Mouse (Mus musculus): ENCODE data around the gene Fam135a.

Fam135a gene

DNA sequence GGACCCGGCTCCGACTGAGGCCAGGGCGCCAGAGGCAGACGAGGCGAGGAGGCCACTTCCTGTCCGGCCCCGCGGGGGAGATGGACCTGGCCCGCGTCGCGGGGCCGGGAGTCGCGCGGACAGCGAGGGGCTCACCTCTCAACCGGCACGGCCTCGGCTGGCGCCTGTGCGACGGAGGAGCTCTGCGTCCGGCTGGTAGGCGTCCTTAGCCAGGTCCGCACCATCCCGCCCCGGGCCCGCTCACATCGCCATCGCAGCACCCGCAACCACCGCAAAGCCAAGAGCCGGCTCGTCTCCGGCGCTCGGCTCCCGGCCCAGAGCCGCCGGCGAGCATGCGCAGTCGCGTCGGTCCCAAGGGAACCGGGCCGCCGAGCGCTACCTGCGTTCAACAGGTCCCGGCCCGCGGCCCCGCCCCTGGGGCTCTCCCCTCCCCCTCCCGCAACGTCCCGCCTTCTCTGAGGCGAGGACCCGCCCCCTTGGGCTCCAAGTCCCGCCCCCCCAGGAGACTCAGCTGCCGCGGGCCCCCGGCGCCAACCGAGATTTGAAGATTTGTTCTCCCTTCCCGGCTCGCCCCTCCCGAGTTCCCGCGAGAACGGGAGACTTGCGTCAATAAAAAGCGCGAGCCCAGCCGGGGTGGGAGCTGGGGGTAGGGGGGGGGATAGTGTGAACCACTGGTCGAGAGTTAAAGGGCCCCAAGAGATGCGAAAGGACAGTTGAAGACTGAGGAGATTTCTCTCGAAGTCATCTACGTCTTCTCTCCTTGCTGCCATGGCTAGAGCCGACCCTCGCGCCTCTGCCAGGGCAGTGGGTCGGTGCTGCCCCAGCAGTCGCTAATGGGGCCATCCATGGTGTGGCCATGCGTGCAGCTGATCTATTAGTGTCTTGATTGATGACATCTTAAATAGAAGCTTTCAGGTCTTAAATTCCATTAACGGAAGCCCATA lies at the start of gene Fam135a:
Gene Fam135a, minus strand, starts transcription at position 416 of the 944 bp plus-strand sequence.
- in situ Hi-C loops (cut with MboI; ENCODE audit: low pct_unique_long_range_greater_than_20kb in 1 of 2, low sequenced_read_pairs in 2 of 2, unreplicated experiment in 1 of 2) = no loop called here

- in situ Hi-C loops (cut with MboI; ENCODE audit: low pct_unique_long_range_greater_than_20kb in 1 of 2, low sequenced_read_pairs in 2 of 2, unreplicated experiment in 1 of 2) = no loop called here
Measured at GRCm38 (mm10) chr1:24143504-24143903, 43.4 kb upstream of the Fam135a start.

DNA sequence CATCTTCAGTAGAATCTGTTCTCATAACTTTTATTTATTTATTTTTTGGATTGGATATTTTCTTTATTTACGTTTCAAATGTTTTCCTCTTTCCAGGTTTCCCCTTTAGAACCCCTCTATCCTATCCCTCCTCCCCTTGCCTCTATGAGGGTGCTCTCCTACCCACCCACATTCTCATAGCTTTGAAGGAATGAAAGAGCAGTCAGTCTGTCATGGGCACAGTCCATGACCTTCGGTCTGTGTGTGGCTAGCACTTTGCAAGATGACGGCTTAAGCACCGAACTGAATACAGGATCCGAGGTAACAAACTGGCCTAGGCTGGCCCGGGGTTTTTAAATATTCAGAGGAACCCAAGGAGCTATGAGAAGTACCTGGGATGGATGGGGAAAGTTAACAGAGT lies 40.4 kb upstream of the Fam135a start:
- in situ Hi-C loops (cut with MboI; ENCODE audit: low pct_unique_long_range_greater_than_20kb in 1 of 2, low sequenced_read_pairs in 2 of 2, unreplicated experiment in 1 of 2) = no loop called here

DNA sequence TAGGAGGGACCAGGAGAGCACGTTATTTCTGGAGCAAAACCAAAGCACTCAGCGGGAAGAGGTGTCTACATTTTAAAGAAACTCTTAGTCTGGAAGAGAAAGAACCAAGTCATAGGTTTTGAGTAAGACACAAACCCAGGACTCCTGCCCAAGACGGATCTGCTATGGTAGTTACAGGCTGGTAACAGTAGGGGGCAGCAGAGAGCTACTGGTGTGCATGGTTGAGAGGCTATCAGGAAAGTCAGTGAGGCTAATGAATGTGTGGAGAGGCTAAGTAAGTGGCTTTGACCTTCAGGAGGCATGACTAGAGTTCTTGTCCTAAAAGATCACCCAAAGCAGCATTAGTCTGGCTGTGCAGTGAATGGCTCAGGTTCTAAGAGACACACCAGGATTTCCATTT lies 37.0 kb upstream of the Fam135a start:
- in situ Hi-C loops (cut with MboI; ENCODE audit: low pct_unique_long_range_greater_than_20kb in 1 of 2, low sequenced_read_pairs in 2 of 2, unreplicated experiment in 1 of 2) = no loop called here

- in situ Hi-C loops (cut with MboI; ENCODE audit: low pct_unique_long_range_greater_than_20kb in 1 of 2, low sequenced_read_pairs in 2 of 2, unreplicated experiment in 1 of 2) = no loop called here
Measured at GRCm38 (mm10) chr1:24134792-24135191, 34.7 kb upstream of the Fam135a start.

DNA sequence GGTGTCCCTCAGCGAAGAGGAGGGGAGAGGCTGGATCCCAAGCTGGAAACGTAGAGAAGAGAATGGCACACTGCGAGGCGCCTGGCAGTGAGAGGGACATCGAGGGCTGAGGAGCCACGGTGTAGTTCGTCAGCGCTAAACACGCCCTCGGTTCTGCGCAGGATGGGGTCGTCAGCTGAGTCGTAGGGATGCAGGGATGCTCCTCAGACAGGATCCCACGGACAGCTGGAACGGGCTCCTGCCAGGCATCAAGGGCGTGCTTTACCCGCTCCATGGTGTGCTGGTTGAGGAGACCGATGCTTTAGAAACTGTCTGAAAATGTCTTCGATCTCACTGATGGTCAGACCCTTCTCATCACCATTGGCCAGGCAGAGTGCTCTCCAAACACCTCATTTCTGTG lies 33.7 kb upstream of the Fam135a start:
- in situ Hi-C loops (cut with MboI; ENCODE audit: low pct_unique_long_range_greater_than_20kb in 1 of 2, low sequenced_read_pairs in 2 of 2, unreplicated experiment in 1 of 2) = no loop called here

GRCm38 (mm10) chr1:24127866-24128265 lies 27.7 kb upstream of the Fam135a start:
- in situ Hi-C loops (cut with MboI; ENCODE audit: low pct_unique_long_range_greater_than_20kb in 1 of 2, low sequenced_read_pairs in 2 of 2, unreplicated experiment in 1 of 2) = no loop called here

DNA sequence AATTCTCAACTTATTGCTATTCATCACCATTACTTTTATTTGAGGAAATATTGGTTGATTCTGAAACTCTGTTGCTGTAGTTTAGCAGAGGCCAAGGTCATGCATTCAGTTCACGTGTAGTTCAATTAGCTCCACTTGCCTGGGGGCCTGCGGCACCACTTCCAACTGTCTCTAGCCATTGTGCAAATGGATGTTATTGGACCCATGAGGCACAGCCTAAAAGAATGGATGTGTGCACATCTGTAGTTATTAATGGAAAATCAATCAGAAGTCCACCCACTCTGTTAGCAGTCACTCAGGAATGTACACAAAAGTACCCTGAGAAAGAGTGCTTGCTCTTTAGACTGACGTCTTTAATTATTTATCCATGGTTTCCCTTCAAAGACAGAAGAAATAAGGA lies 24.5 kb upstream of the Fam135a start:
- in situ Hi-C loops (cut with MboI; ENCODE audit: low pct_unique_long_range_greater_than_20kb in 1 of 2, low sequenced_read_pairs in 2 of 2, unreplicated experiment in 1 of 2) = no loop called here

DNA sequence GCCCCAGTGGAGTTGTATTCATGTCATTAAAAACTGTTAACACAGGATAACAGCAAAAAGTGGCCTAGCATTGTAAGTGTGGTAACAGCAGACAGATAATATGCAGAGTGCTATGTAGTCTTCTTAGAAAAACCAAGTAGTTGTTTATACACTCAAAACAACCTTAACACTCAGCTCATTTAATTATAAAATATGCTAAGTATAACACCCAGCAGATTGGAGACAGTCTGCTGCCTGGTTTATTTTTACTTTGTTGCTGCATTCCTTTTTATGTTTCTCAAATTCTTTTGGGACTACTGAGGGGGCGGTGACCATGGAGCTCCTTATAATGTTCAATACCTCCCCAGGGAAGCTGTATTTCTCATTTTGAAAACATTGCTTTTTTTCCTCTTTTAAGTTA lies 22.4 kb upstream of the Fam135a start:
- in situ Hi-C loops (cut with MboI; ENCODE audit: low pct_unique_long_range_greater_than_20kb in 1 of 2, low sequenced_read_pairs in 2 of 2, unreplicated experiment in 1 of 2) = no loop called here

- in situ Hi-C loops (cut with MboI; ENCODE audit: low pct_unique_long_range_greater_than_20kb in 1 of 2, low sequenced_read_pairs in 2 of 2, unreplicated experiment in 1 of 2) = no loop called here
Measured at GRCm38 (mm10) chr1:24107971-24108773, 8.0 kb upstream of the Fam135a start.

GRCm38 (mm10) chr1:24107378-24107777 lies 7.2 kb upstream of the Fam135a start:
- in situ Hi-C loops (cut with MboI; ENCODE audit: low pct_unique_long_range_greater_than_20kb in 1 of 2, low sequenced_read_pairs in 2 of 2, unreplicated experiment in 1 of 2) = no loop called here

DNA sequence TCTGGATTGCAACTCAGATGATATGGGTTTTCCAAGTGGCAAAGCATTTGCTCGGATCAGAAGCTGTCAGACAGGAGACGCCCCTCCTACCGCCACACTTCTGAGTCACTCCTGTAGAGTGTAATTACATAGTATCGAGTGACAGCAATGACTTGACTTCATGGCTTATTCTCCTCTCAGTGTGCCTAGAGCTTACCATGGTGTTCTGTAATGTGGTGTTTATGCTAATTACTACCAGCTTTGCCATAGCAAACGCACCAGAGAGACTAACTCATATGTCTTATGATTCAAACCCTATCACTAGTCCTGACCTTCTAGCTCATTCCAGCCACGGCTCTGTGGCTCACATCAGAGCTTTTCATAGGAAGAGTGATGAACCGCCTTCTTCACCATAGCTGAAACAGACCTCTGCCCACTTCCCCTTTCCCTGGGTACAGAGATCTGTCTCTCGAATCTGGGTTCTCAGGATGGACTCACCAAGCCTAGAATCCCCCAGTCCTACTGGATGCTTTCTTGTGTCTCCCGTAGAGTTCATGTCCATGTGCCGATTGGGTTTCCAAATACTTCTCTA lies 2.5 kb upstream of the Fam135a start:
- in situ Hi-C loops (cut with MboI; ENCODE audit: low pct_unique_long_range_greater_than_20kb in 1 of 2, low sequenced_read_pairs in 2 of 2, unreplicated experiment in 1 of 2) = no loop called here

GRCm38 (mm10) chr1:24100870-24101358 lies 773 bp upstream of the Fam135a start:
- in situ Hi-C loops (cut with MboI; ENCODE audit: low pct_unique_long_range_greater_than_20kb in 1 of 2, low sequenced_read_pairs in 2 of 2, unreplicated experiment in 1 of 2) = no loop called here

DNA sequence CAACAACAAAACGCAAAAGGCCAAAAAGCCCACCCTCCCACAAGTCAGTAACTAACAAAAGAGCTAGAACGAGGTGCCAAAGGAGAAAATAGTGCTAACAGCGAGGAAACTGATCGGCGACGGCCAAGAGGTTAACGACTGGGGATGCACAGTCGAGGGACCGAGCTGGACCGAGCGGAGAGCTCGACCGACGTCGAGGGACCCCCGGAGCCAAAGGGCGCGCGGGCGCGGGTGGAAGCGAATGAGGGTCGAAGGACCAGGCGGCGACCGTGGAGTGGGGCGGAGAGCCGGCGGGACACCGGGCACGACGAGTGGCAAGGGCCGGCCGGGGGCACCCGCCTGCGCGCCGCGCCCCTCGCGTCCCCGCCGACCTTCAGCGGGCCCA lies 608 bp downstream of the Fam135a start:
- in situ Hi-C loops (cut with MboI; ENCODE audit: low pct_unique_long_range_greater_than_20kb in 1 of 2, low sequenced_read_pairs in 2 of 2, unreplicated experiment in 1 of 2) = no loop called here

DNA sequence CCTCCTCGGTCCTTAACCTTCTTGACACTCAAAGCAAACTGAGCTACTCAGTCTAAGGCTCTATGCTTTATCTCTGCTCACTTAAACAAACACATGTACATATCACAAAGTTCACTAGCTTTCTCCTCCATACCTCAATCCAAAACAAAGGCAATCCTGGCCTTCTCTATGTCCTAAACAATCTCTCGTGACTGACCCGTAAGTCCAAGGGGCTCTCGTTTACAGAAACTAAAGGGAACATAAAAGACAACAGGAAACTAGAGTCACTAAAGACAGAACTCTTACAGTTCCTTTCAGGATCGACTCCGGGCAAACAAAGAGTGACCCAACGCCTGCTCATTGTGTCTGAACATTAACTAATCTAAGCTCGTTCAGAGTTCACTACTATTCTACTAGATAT lies 2.6 kb downstream of the Fam135a start:
- in situ Hi-C loops (cut with MboI; ENCODE audit: low pct_unique_long_range_greater_than_20kb in 1 of 2, low sequenced_read_pairs in 2 of 2, unreplicated experiment in 1 of 2) = no loop called here

GRCm38 (mm10) chr1:24092414-24092813 lies 7.7 kb downstream of the Fam135a start:
- in situ Hi-C loops (cut with MboI; ENCODE audit: low pct_unique_long_range_greater_than_20kb in 1 of 2, low sequenced_read_pairs in 2 of 2, unreplicated experiment in 1 of 2) = no loop called here

DNA sequence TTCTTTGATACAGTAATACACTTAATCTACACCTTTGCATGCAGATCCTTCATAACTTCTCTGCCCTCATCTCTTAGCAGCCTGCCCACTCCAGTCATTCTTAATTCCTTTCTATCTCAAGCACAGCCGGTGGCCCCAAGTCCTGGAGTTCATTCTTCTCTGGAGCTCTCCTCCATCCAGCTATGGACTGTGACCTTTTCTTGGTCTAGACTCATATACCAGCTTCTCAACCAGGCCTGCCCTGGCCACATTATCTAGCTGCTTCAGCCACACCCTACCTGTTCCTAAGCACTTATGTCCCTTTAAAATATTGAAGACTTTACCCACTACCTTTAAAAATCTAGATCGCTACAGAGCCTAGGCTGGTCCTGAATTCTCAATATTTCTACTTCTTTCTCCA lies 9.5 kb downstream of the Fam135a start:
- in situ Hi-C loops (cut with MboI; ENCODE audit: low pct_unique_long_range_greater_than_20kb in 1 of 2, low sequenced_read_pairs in 2 of 2, unreplicated experiment in 1 of 2) = no loop called here

DNA sequence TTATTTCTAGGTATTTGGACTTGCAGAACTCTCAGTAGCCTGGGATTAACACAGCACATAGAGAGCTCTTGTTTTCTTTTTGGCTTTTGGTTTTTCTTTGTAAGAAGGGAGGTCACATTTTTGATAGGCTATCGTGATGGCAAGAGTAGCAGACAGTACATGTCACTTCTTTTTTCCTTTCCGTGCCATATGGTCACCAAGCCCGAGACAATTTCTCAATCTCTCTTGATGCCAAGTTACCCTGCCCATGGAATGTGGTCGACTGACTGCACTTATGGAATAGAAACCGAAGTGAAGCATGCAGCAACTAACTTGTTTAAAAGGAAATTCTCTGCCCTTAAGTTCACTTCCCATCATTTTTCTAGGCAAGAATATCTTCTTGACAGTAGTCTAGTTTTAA lies 10.0 kb downstream of the Fam135a start:
- in situ Hi-C loops (cut with MboI; ENCODE audit: low pct_unique_long_range_greater_than_20kb in 1 of 2, low sequenced_read_pairs in 2 of 2, unreplicated experiment in 1 of 2) = no loop called here

DNA sequence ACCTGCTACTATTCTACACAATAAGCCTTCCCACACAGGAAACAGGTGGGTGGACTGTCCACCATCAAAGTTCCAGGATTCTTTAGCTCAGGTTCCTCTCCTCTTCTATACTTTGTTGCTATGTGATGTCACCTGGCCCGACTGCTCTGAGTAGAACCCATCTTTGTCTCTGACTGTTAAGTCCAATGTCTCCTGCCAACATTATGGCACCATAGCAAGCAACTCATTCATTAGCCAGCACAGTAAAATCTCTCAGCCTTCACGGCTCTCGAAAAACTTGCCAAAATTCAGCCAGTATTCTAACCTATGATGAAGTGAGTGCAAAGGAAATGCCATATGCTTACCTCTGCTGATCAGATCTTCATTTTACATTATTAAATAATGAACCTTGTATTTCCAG lies 14.0 kb downstream of the Fam135a start:
- in situ Hi-C loops (cut with MboI; ENCODE audit: low pct_unique_long_range_greater_than_20kb in 1 of 2, low sequenced_read_pairs in 2 of 2, unreplicated experiment in 1 of 2) = no loop called here
